Mouse (Mus musculus): ENCODE measurements at regions not wholly inside any gene's neighbourhood (a gene's known extent, or its start where the extent isn't known, plus 50 kb on each side); places are given as distances from the start of the nearest gene placed in this dataset.

DNA sequence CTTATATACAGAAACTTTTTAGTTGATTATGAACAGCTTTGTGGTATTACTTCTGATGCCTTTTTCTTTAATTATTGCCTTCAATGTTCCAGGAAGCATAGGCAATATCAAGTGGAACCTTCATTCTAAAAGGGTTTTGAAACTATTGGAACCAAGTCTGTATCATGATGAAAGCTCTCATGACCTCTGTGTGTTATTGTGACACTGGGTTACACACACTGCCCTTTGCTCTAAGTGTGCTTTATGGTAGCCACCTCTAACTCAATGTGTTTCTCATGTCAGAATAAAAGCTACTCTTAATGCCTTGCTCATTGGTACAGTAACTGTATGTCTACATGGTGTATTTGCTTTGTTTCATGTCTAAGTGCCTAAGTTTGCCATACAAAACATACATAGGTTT is 154.0 kb downstream of the Gm10192 start:
- TF ChIP-seq POLR2A (IDR thresholded peaks at IDR 0.05; ENCODE audit: insufficient read depth, low read depth, low read length) (no peak), CTCF (IDR thresholded peaks at IDR 0.05; ENCODE audit: insufficient read depth, low read depth, low read length) (no peak)

All from olfactory bulb, adult 2 months (tissue).